Mouse (Mus musculus): ENCODE results near the gene Slc9a8. TPM values are rescaled to one million over a fixed set of nuclear protein-coding genes. Genes with fewer than 3 reads are reported as not detected.
"Not testable (repeated sequence)": the region's sequence is repeated elsewhere in the genome, so short reads cannot be mapped to it uniquely, and the experiment has no call there.

Gene Slc9a8
- polyA plus RNA-seq, 1 experiment from 2014 or later, result 16.2 TPM

DNA sequence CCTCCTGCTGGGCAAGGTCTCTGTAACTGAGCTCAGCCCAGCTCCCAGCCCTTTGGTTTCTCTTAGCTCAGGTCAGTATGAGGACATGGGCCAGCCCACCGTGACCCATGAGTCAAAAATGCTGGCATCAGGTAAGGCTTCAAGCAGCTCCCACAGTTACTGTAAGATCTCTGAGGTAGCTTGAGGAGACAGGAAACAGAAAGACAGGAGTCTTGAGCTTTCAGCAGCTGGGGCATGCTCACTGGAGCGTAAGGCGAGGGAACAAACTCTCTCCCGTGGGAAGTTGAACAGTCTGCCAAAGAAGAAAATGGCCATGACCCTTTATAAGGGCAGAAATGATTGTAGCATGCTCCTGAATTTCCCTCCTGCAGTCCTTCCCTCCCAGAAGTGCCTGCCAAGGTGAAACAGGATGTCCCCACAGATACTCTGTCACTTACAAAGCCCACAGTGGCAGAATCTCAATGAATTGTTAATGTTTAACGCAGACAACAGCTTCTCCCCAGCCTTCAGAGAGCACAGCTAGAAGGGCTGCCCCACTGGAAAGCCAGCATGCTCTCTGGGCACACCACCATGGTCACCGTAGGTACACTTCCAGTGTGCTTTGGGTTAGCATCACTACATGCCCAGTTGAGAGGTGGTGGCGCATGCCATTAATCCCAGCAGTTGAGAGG is 40.8 kb upstream of the Slc9a8 start:
- no peak overlapping the region for H3K4me2 ChIP-seq (ENCODE audit: low read depth)
- no peaks in the 10 kb centered on the region for H3K9me3 ChIP-seq (ENCODE audit: control insufficient read depth, low read length)
- DNase-seq (ENCODE audit: low spot score) (no peak), ATAC-seq (ENCODE audit: insufficient read depth, low FRiP score, low TSS enrichment) (no peak)
- no peak overlapping the region for H3K27ac ChIP-seq (ENCODE audit: low read depth, low read length)
- H3K4me1 ChIP-seq (ENCODE audit: control insufficient read depth, insufficient read depth, low read length), result no peaks in the 10 kb centered on the region
- 53% methylated on average over 7 of the region's 7 CpGs for WGBS
- H3K27me3 ChIP-seq (ENCODE audit: control insufficient read depth, insufficient read depth, low read length), result no peaks in the 10 kb centered on the region
- H3K9ac ChIP-seq (ENCODE audit: low read length), result no peak overlapping the region
- no peaks in the 10 kb centered on the region for H3K36me3 ChIP-seq (ENCODE audit: control insufficient read depth, insufficient read depth, low read length)
- H3K4me3 ChIP-seq (ENCODE audit: low read depth, low read length), result no peak overlapping the region

DNA sequence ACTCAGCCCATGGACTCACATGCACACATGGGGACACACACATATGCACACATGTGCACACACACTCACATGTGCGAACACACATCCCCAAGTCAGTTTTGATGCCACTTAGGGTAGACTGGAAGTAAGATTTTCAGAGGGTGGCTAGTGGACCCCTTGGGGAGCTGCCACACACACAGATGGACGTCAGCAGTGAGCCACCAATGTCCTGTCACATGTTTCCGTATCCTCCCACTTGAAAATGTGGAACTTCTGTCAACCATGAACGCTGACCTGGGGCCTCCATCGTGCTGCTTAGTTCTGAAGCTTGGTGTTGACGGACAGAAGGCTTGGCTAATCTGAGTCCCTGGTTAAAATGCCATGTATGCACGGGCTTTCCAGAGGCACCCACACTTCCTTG is 39.9 kb upstream of the Slc9a8 start:
- no peaks in the 10 kb centered on the region for H3K9me3 ChIP-seq (ENCODE audit: control insufficient read depth, low read length)

DNA sequence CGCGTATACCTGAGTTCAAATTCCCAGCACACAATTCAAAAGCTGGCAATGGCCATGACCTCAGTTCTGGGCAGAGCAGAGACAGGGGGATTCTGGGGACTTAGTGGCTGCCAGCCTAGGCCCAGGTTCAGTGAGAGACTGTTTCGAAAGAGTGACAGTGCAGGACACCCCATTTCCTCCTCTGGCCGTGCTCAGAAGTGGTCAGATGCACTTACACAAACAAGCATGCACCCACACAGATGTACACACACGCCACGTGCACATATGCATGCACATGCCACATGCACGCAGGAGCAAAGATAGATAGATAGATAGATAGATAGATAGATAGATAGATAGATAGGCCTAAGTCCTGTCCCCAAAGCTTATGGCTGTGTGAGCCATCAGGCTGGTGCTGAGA is 39.1 kb upstream of the Slc9a8 start:
- Histone ChIP-seq H3K27ac (ENCODE audit: low read depth, low read length) (no peak overlapping the region), H3K4me3 (ENCODE audit: low read depth, low read length) (no peak overlapping the region), H3K9ac (ENCODE audit: low read length) (no peak overlapping the region), H3K27me3 (ENCODE audit: control insufficient read depth, insufficient read depth, low read length) (no peaks in the 10 kb centered on the region), H3K4me1 (ENCODE audit: control insufficient read depth, insufficient read depth, low read length) (no peaks in the 10 kb centered on the region), H3K4me2 (ENCODE audit: low read depth) (no peak overlapping the region), H3K36me3 (ENCODE audit: control insufficient read depth, insufficient read depth, low read length) (no peaks in the 10 kb centered on the region), H3K9me3 (ENCODE audit: control insufficient read depth, low read length) (no peaks in the 10 kb centered on the region)
- ATAC-seq (ENCODE audit: insufficient read depth, low FRiP score, low TSS enrichment) (no peak), DNase-seq (ENCODE audit: low spot score) (no peak)
- WGBS, result 88% methylated on average over 7 of the region's 7 CpGs

More for the DNA sequence above, 39.9 kb upstream of the Slc9a8 start:
- no peak overlapping the region for H3K4me3 ChIP-seq (ENCODE audit: low read depth, low read length)
- H3K27me3 ChIP-seq (ENCODE audit: control insufficient read depth, insufficient read depth, low read length), result no peaks in the 10 kb centered on the region
- no peaks in the 10 kb centered on the region for H3K4me1 ChIP-seq (ENCODE audit: control insufficient read depth, insufficient read depth, low read length)
- 84% methylated on average over 7 of the region's 7 CpGs for WGBS
- H3K9ac ChIP-seq (ENCODE audit: low read length), result no peak overlapping the region
- no peak overlapping the region for H3K27ac ChIP-seq (ENCODE audit: low read depth, low read length)
- ATAC-seq (ENCODE audit: insufficient read depth, low FRiP score, low TSS enrichment), result no peak
- H3K4me2 ChIP-seq (ENCODE audit: low read depth), result no peak overlapping the region
- no peak for DNase-seq (ENCODE audit: low spot score)
- no peaks in the 10 kb centered on the region for H3K36me3 ChIP-seq (ENCODE audit: control insufficient read depth, insufficient read depth, low read length)

DNA sequence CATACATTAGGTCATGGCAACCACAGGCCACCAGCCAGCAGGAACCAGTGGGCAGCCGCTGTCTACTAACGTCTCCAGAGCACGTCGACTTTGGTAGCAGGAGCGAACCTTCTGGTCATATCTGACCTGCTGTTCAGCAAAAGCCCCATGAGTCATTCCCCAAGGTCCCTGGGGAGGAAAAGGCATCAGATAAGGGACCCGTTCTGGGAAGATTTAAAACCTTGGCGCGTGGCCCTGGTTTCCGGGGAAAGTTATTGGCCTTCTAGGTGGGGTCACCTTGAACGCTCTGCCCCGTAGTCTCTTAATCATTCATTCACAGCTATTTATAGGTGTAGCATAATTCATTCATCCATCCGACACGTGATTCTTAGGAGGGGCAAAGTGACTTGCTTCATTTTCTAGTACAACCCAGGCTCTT is 37.8 kb upstream of the Slc9a8 start:
- H3K4me2 ChIP-seq (ENCODE audit: low read depth), result no peak overlapping the region
- no peaks in the 10 kb centered on the region for H3K36me3 ChIP-seq (ENCODE audit: control insufficient read depth, insufficient read depth, low read length)
- no peak for DNase-seq (ENCODE audit: low spot score)
- no peak overlapping the region for H3K9ac ChIP-seq (ENCODE audit: low read length)
- H3K27ac ChIP-seq (ENCODE audit: low read depth, low read length), result no peak overlapping the region
- H3K9me3 ChIP-seq (ENCODE audit: control insufficient read depth, low read length), result no peaks in the 10 kb centered on the region
- 90% methylated on average over 13 of the region's 13 CpGs for WGBS
- no peaks in the 10 kb centered on the region for H3K4me1 ChIP-seq (ENCODE audit: control insufficient read depth, insufficient read depth, low read length)
- H3K27me3 ChIP-seq (ENCODE audit: control insufficient read depth, insufficient read depth, low read length), result no peaks in the 10 kb centered on the region
- H3K4me3 ChIP-seq (ENCODE audit: low read depth, low read length), result no peak overlapping the region
- no peak for ATAC-seq (ENCODE audit: insufficient read depth, low FRiP score, low TSS enrichment)

DNA sequence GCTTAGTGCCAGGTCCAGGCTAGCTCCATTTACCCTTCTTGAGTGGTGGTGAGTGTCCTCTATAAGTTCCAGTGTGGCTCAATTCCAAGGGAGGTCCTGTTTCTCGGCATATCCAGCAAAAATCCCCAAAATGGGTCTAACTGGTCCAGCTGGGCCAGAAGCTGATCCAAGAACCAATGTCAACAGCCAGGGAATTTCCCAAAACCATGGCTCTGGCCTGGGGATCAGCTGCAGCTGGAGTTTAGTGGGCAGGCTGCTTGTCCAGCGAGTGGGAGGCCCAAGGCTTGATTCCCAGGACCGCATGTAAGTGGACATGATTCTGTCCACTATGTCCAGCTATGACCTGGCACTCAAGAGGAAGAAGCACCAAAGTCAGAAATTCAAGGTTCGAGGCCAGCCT is 35.1 kb upstream of the Slc9a8 start:
- Histone ChIP-seq H3K4me1 (ENCODE audit: control insufficient read depth, insufficient read depth, low read length) (no peaks in the 10 kb centered on the region), H3K36me3 (ENCODE audit: control insufficient read depth, insufficient read depth, low read length) (no peaks in the 10 kb centered on the region), H3K4me3 (ENCODE audit: low read depth, low read length) (no peak overlapping the region), H3K27me3 (ENCODE audit: control insufficient read depth, insufficient read depth, low read length) (no peaks in the 10 kb centered on the region), H3K27ac (ENCODE audit: low read depth, low read length) (no peak overlapping the region), H3K4me2 (ENCODE audit: low read depth) (no peak overlapping the region), H3K9ac (ENCODE audit: low read length) (no peak overlapping the region), H3K9me3 (ENCODE audit: control insufficient read depth, low read length) (no peaks in the 10 kb centered on the region)
- no peak for DNase-seq (ENCODE audit: low spot score)
- ATAC-seq (ENCODE audit: insufficient read depth, low FRiP score, low TSS enrichment), result no peak
- WGBS, result 90% methylated on average over 4 of the region's 4 CpGs

DNA sequence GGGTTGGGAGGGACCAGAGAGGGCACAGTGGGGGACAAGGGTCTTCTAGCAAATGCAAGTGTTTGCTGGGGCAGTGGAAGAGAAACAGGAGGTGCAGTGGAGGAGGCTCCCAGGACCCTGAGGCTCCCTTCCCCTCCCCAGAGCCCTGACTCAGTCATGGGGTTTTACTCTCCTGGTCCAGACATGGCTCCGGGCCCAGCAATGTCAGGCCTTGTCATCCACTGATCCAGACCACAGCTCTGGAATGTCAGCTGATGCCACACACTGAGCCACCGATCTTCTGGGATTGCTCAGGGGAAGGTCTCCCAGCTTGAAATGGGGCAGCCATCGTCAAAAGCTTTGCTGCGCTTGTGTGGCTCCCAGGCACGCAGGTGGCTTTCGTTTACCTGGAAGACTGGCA is 34.5 kb upstream of the Slc9a8 start:
- H3K4me3 ChIP-seq (ENCODE audit: low read depth, low read length), result no peak overlapping the region
- DNase-seq (ENCODE audit: low spot score) (no peak), ATAC-seq (ENCODE audit: insufficient read depth, low FRiP score, low TSS enrichment) (no peak)
- H3K36me3 ChIP-seq (ENCODE audit: control insufficient read depth, insufficient read depth, low read length), result no peaks in the 10 kb centered on the region
- no peak overlapping the region for H3K4me2 ChIP-seq (ENCODE audit: low read depth)
- H3K27ac ChIP-seq (ENCODE audit: low read depth, low read length), result no peak overlapping the region
- H3K27me3 ChIP-seq (ENCODE audit: control insufficient read depth, insufficient read depth, low read length), result no peaks in the 10 kb centered on the region
- no peaks in the 10 kb centered on the region for H3K4me1 ChIP-seq (ENCODE audit: control insufficient read depth, insufficient read depth, low read length)
- no peak overlapping the region for H3K9ac ChIP-seq (ENCODE audit: low read length)
- no peaks in the 10 kb centered on the region for H3K9me3 ChIP-seq (ENCODE audit: control insufficient read depth, low read length)
- 82% methylated on average over 6 of the region's 6 CpGs for whole genome bisulfite sequencing

DNA sequence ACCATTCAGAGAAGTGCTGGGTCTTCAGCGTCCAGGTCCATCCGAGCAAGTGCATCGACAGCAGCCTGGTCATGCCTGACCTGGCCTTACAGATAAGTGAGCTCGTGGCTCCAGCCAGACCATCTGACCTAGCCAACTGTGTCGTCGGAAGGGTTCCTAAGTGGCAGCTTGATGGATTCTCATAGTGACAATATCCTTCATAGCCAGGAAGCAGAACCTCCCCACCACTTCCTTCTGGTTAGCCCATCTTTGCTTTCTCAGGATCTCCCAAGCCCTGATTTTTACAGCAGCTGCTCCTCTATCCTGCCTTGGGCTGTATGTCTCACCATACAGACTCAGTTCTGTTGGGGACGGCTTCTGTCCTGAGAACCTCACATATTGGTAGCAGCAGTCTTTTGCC is 27.1 kb upstream of the Slc9a8 start:
- Histone ChIP-seq H3K27me3 (ENCODE audit: control insufficient read depth, insufficient read depth, low read length) (no peaks in the 10 kb centered on the region), H3K36me3 (ENCODE audit: control insufficient read depth, insufficient read depth, low read length) (no peaks in the 10 kb centered on the region), H3K4me2 (ENCODE audit: low read depth) (no peak overlapping the region), H3K9me3 (ENCODE audit: control insufficient read depth, low read length) (no peaks in the 10 kb centered on the region), H3K4me1 (ENCODE audit: control insufficient read depth, insufficient read depth, low read length) (no peaks in the 10 kb centered on the region), H3K4me3 (ENCODE audit: low read depth, low read length) (no peak overlapping the region), H3K27ac (ENCODE audit: low read depth, low read length) (no peak overlapping the region), H3K9ac (ENCODE audit: low read length) (no peak overlapping the region)
- 85% methylated on average over 7 of the region's 7 CpGs for WGBS
- DNase-seq (ENCODE audit: low spot score) (no peak), ATAC-seq (ENCODE audit: insufficient read depth, low FRiP score, low TSS enrichment) (no peak)

DNA sequence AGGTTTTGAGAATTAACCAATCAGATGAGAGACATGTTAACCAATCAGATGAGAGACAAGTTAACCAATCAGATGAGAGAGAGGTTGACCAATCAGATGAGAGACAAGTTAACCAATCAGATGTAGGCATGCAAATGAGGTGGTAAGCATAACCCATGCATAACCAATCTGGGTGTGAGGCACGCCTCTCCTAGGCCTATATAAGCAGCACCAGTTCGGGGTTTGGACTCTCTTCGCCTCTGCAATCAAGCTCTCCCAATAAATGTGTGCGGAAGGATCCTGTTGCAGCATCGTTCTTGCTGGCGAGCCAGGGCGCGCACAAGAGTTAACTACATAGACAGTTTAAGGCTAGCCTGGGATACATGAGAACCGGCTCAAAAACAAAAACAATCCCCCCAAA is 25.1 kb upstream of the Slc9a8 start:
- H3K4me3 ChIP-seq (ENCODE audit: low read depth, low read length); ATAC-seq (ENCODE audit: insufficient read depth, low FRiP score, low TSS enrichment); H3K36me3 ChIP-seq (ENCODE audit: control insufficient read depth, insufficient read depth, low read length); H3K9ac ChIP-seq (ENCODE audit: low read length); H3K9me3 ChIP-seq (ENCODE audit: control insufficient read depth, low read length); DNase-seq (ENCODE audit: low spot score); H3K4me1 ChIP-seq (ENCODE audit: control insufficient read depth, insufficient read depth, low read length); H3K4me2 ChIP-seq (ENCODE audit: low read depth); H3K27me3 ChIP-seq (ENCODE audit: control insufficient read depth, insufficient read depth, low read length); H3K27ac ChIP-seq (ENCODE audit: low read depth, low read length): not testable (repeated sequence)
- 95% methylated on average over 9 of the region's 9 CpGs for WGBS

DNA sequence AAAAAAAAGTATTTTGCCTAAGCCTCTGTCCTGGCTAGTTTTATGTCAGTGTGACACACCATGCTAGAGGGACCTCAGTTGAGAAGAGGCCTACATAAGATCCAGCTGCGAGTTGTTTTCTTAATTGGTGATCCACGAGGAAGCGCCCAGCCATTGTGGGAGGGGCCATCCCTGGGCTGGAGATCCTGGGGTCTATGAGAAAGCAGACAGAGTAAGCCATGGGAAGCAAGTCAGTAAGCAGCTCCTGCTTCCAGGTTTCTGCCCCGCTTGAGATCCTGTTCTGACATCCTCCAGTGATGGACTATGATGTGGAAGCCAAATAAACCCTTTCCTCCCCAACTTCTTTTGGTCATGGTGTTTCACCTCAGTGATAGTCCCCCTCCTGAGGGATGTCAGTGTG is 22.5 kb upstream of the Slc9a8 start:
- H3K27ac ChIP-seq (ENCODE audit: low read depth, low read length), result no peak overlapping the region

More for the DNA sequence above, 22.5 kb upstream of the Slc9a8 start:
- H3K9me3 ChIP-seq (ENCODE audit: control insufficient read depth, low read length), result no peaks in the 10 kb centered on the region
- no peaks in the 10 kb centered on the region for H3K27me3 ChIP-seq (ENCODE audit: control insufficient read depth, insufficient read depth, low read length)
- DNase-seq (ENCODE audit: low spot score), result no peak
- H3K9ac ChIP-seq (ENCODE audit: low read length), result no peak overlapping the region
- WGBS, result 63% methylated on average over 4 of the region's 4 CpGs
- H3K4me1 ChIP-seq (ENCODE audit: control insufficient read depth, insufficient read depth, low read length), result no peaks in the 10 kb centered on the region
- no peaks in the 10 kb centered on the region for H3K36me3 ChIP-seq (ENCODE audit: control insufficient read depth, insufficient read depth, low read length)
- H3K4me2 ChIP-seq (ENCODE audit: low read depth), result no peak overlapping the region
- H3K4me3 ChIP-seq (ENCODE audit: low read depth, low read length), result no peak overlapping the region
- no peak for ATAC-seq (ENCODE audit: insufficient read depth, low FRiP score, low TSS enrichment)

Data from neural tube, embryonic 11.5 days (tissue).